Mouse (Mus musculus) midbrain, postnatal 0 days (tissue): ENCODE measurements around the gene Myo16. TPM values are rescaled to one million over a fixed set of nuclear protein-coding genes. Genes with fewer than 3 reads are reported as not detected.

Experiments
- ATAC-seq: fragments of 200-750 bp; cut with Nextera tagmentation; 2 replicates; pipeline ENCODE4 v1.8.0; 2017; ENCODE audit warnings: moderate number of reproducible peaks, mild to moderate bottlenecking, moderate TSS enrichment, moderate library complexity; ENCODE audit not compliant: low FRiP score
- DNase-seq: peaks from one replicate; pipeline ENCODE4 v3.0.0-alpha.2; 2015; ENCODE audit warnings: low spot score
- H3K27ac ChIP-seq: fragments of 300-500 bp; sonication (generic); 2 replicates; pipeline ENCODE4 v1.5.1; 2014; ENCODE audit warnings: low read depth, mild to moderate bottlenecking, low read length, mixed read lengths
- H3K27me3 ChIP-seq: fragments of 300-500 bp; sonication (generic); 2 replicates; pipeline ENCODE4 v1.6.1; 2014; ENCODE audit warnings: low read length, control low read depth, mixed read lengths; ENCODE audit not compliant: insufficient read depth
- H3K36me3 ChIP-seq: fragments of 300-500 bp; sonication (generic); 2 replicates; pipeline ENCODE4 v1.6.1; 2014; ENCODE audit warnings: low read length, control low read depth, mixed read lengths; ENCODE audit not compliant: insufficient read depth
- H3K4me1 ChIP-seq: fragments of 300-500 bp; sonication (generic); 2 replicates; pipeline ENCODE4 v1.6.1; 2014; ENCODE audit warnings: mild to moderate bottlenecking, control low read depth, antibody characterized with exemption, low read length, mixed read lengths; ENCODE audit not compliant: insufficient read depth
- H3K4me2 ChIP-seq: fragments of 300-500 bp; sonication (generic); 2 replicates; pipeline ENCODE4 v1.6.1; 2014; ENCODE audit warnings: low read depth, mild to moderate bottlenecking, low read length, mixed read lengths; ENCODE audit not compliant: poor library complexity, severe bottlenecking
- H3K4me3 ChIP-seq: fragments of 300-500 bp; sonication (generic); 2 replicates; pipeline ENCODE4 v1.5.1; 2014; ENCODE audit warnings: low read depth, mild to moderate bottlenecking, low read length, moderate library complexity
- H3K9ac ChIP-seq: fragments of 300-500 bp; sonication (generic); replicated peaks from 2 replicates; pipeline ENCODE4 v1.6.1; 2014; ENCODE audit warnings: mild to moderate bottlenecking, low read length, moderate library complexity, mixed read lengths; ENCODE audit not compliant: poor library complexity, severe bottlenecking
- H3K9me3 ChIP-seq: fragments of 300-500 bp; sonication (generic); 2 replicates; pipeline ENCODE4 v1.6.1; 2016; ENCODE audit warnings: low read length, control low read depth
- CTCF ChIP-seq: IDR thresholded peaks from 2 replicates; pipeline ENCODE4 v1.5.1; 2016; ENCODE audit warnings: antibody characterized with exemption, mild to moderate bottlenecking
- WGBS: fragments of 180-500 bp; shearing (Covaris S2); extraction: QIAGEN DNeasy Blood & Tissue Kit; methylation state at CpG from one replicate; pipeline ENCODE4 v1.1.7; 2014; 5-methylcytosine and 5-hydroxymethylcytosine counted together
- polyA plus RNA-seq: library from polyadenylated mRNA; unstranded; fragments of >200 nt; fragmentation: Nextera tagmentation; extraction: Ambion mirVana; gene quantifications from 2 replicates; pipeline ENCODE4 v1.2.1, GENCODE M21; 2015
- total RNA-seq: library from RNA; depleted of rRNA; stranded (reverse); fragments of >200 nt; gene quantifications from 2 replicates; pipeline ENCODE4 v1.2.3, GENCODE M21; 2014

Myo16 gene
- total and polyA plus RNA-seq, 2 experiments from 2014 or later, result 7.7 to 59.9 TPM

DNA sequence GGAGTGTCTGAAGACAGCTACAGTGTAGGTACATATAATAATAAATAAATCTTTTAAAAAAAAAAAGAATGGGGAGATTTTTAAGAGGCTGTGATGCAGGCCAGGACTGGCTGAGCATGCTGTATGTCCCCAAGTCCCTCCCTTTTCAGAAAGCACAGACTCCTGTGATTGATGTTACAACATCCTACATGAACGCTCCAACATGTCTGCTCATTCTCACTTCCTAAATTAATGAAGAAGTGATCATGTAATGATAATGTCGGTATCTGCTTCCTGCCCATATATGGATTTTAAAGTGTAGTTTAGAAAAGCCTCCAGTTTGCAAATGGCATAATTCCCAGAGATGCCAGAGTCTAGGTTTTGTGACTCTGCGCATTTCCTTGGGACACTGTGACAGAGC, 18.6 kb downstream of the Myo16 start:
- H3K9me3 ChIP-seq, result no peaks in the 10 kb centered on the region
- H3K27ac ChIP-seq, result no peak overlapping the region
- H3K27me3 ChIP-seq, result no peaks in the 10 kb centered on the region
- no peak overlapping the region for H3K9ac ChIP-seq
- no peak overlapping the region for H3K4me2 ChIP-seq
- no peak for TF ChIP-seq CTCF
- ATAC-seq (no peak), DNase-seq (no peak)
- H3K4me1 ChIP-seq, result 0 out of 2 replicates have a peak, but pooled peaks cover 4% of the 10 kb centered on the region
- 98% methylated on average over 3 of the region's 3 CpGs for WGBS
- no peak overlapping the region for H3K4me3 ChIP-seq
- no peaks in the 10 kb centered on the region for H3K36me3 ChIP-seq

DNA sequence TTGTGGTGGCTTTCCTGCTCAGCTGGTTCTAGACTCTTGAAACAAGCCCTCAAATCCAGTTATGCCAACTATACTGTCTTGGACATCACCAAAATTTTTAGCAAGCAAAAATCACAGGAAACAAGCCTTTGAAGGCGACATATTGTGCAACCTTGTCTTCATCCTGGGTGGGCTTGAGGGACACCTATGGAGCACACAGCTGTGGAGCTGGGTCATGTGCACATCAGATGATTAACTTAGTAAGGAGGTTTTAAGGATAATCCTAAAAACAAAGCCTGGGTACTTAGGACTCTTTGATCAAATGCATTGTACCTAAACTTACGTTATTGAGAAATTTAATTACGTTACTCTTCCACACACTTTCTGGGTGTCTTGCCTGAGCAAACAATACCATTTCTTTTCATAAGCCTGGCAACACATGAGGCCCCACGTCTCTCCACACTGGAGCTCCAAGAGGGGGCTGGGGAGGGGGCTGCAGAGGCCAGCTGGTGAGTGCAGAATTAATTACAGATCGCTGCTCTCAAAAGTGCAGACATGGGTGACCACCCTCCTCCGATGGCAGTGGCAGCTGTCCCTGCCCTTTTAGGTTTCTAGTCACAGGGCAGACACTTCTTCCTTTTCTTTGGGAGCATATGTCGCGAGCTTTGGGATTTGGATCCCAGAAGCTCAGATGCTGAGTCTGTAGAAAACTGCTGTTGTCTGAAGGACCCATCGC, 19.5 kb downstream of the Myo16 start:
- no peaks in the 10 kb centered on the region for H3K9me3 ChIP-seq

DNA sequence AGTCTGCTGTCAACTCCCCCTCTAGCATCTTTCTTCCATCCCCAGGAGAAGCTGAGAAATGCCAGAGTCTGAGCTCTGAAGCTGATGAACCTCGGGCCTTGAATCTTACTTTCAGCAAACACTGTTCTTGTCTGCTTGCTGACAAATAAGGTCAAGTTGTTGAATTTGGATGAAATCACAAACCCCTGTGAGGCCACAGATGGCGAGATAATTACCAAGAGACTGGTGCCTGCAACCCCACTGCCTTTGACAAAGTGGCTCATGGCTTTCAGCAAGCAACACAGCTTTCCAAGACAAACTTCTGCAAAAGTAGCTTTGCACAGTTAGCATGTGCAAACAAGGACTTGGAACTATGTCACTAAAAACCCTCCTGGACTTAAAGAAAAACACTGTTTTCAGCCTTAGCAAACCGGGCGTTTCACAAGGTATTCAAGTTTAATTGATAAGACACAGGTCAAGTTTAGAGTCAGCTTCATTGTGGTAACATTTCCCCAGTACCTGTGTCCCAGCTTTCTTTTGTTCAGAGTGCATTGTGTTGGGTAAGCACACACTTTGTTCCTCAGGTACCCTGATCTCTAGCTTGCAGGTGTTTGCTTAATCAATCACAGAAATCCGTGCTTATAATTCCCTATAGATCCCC, 20.6 kb downstream of the Myo16 start:
- no peak overlapping the region for H3K4me2 ChIP-seq
- no peak overlapping the region for H3K4me3 ChIP-seq
- H3K4me1 ChIP-seq, result 0 out of 2 replicates have a peak, but pooled peaks cover 4% of the 10 kb centered on the region
- no peaks in the 10 kb centered on the region for H3K9me3 ChIP-seq
- H3K36me3 ChIP-seq, result no peaks in the 10 kb centered on the region
- no peak for TF ChIP-seq CTCF
- H3K27ac ChIP-seq, result 0 out of 2 replicates have a peak overlapping the region, but pooled peaks have one; percentile 6
- no peak for ATAC-seq
- H3K27me3 ChIP-seq, result no peaks in the 10 kb centered on the region
- H3K9ac ChIP-seq, result no peak overlapping the region
- 63% methylated on average over 5 of the region's 5 CpGs for WGBS
- no peak for DNase-seq

More for the DNA sequence above, 19.5 kb downstream of the Myo16 start:
- H3K4me1 ChIP-seq, result 0 out of 2 replicates have a peak, but pooled peaks cover 4% of the 10 kb centered on the region
- H3K36me3 ChIP-seq, result no peaks in the 10 kb centered on the region
- H3K27ac ChIP-seq, result no peak overlapping the region
- H3K27me3 ChIP-seq, result no peaks in the 10 kb centered on the region
- no peak for TF ChIP-seq CTCF
- no peak for ATAC-seq
- no peak overlapping the region for H3K9ac ChIP-seq
- H3K4me3 ChIP-seq, result no peak overlapping the region
- WGBS, result 29% methylated on average over 9 of the region's 9 CpGs
- no peak overlapping the region for H3K4me2 ChIP-seq
- peak; percentile 64 for DNase-seq

- WGBS, result 74% methylated on average over 7 of the region's 7 CpGs
- no peak overlapping the region for H3K4me3 ChIP-seq
- DNase-seq (peak; percentile 61), ATAC-seq (peak; percentile 34; the same call in 1 of the 2 replicates)
- no peak for TF ChIP-seq CTCF
- no peak overlapping the region for H3K4me2 ChIP-seq
- no peaks in the 10 kb centered on the region for H3K9me3 ChIP-seq
- H3K9ac ChIP-seq, result no peak overlapping the region
- H3K27ac ChIP-seq, result no peak overlapping the region
- H3K36me3 ChIP-seq, result no peaks in the 10 kb centered on the region
- H3K4me1 ChIP-seq, result 0 out of 2 replicates have a peak, but pooled peaks cover 4% of the 10 kb centered on the region
- no peaks in the 10 kb centered on the region for H3K27me3 ChIP-seq
These were observed 21.4 kb downstream of the Myo16 start for GRCm38 (mm10) chr8:10174841-10175680.

DNA sequence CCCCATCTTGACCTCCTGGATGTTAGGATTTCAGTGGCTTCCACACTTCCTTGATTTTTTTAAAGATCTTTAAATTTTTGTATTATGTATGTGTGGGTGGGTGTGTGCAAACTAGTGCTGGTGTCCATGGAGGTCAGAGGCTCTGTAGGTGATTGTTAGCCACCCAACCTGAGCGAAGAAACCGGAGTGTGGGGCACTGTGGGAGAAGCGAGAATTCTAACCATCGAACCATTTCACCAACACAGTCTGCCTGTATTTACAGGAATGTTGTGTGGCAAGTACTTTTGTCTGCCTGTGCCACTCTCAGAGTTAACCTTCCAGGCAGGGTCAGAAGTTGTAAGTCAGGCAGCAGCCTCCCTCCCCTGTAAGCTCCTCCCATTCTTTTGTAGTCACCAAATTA, 22.3 kb downstream of the Myo16 start:
- H3K27ac ChIP-seq, result no peak overlapping the region
- no peak overlapping the region for H3K4me3 ChIP-seq
- no peaks in the 10 kb centered on the region for H3K36me3 ChIP-seq
- H3K9ac ChIP-seq, result no peak overlapping the region
- WGBS, result 88% methylated on average over 4 of the region's 4 CpGs
- 0 out of 2 replicates have a peak, but pooled peaks cover 4% of the 10 kb centered on the region for H3K4me1 ChIP-seq
- DNase-seq (no peak), ATAC-seq (no peak)
- H3K9me3 ChIP-seq, result no peaks in the 10 kb centered on the region
- no peaks in the 10 kb centered on the region for H3K27me3 ChIP-seq
- no peak overlapping the region for H3K4me2 ChIP-seq
- no peak for TF ChIP-seq CTCF
